Mouse (Mus musculus): ENCODE measurements around the gene Myo16. TPM values are rescaled to one million over a fixed set of nuclear protein-coding genes. Genes with fewer than 3 reads are reported as not detected.

Myo16 gene
- polyA plus RNA-seq, 1 experiment from 2014 or later: 2.0 TPM

- WGBS: 85% methylated on average over 9 of the region's 9 CpGs
- Histone ChIP-seq H3K4me3 (ENCODE audit: low read depth, low read length) (no peak overlapping the region), H3K9me3 (replicated peaks; ENCODE audit: control insufficient read depth, low read length) (no peaks in the 10 kb centered on the region), H3K4me1 (ENCODE audit: control insufficient read depth, insufficient read depth, low read length) (peaks cover 20% of the 10 kb centered on the region), H3K27ac (ENCODE audit: low read depth, low read length) (no peak overlapping the region), H3K9ac (ENCODE audit: low read length) (no peak overlapping the region), H3K27me3 (replicated peaks; ENCODE audit: control insufficient read depth, insufficient read depth, low read length) (no peaks in the 10 kb centered on the region), H3K36me3 (ENCODE audit: control insufficient read depth, insufficient read depth, low read length) (no peaks in the 10 kb centered on the region), H3K4me2 (ENCODE audit: low read length) (no peak overlapping the region)
- no peak for ATAC-seq
- DNase-seq (ENCODE audit: low spot score): no peak
These were observed 262.2 kb downstream of the Myo16 start for GRCm38 (mm10) chr8:10415885-10416284.

GRCm38 (mm10) chr8:10416806-10417205, 263.1 kb downstream of the Myo16 start:
- WGBS: 77% methylated on average over 12 of the region's 12 CpGs
- DNase-seq (ENCODE audit: low spot score) (no peak), ATAC-seq (no peak)
- H3K9ac ChIP-seq (ENCODE audit: low read length): no peak overlapping the region
- H3K4me3 ChIP-seq (ENCODE audit: low read depth, low read length): no peak overlapping the region
- H3K9me3 ChIP-seq (replicated peaks; ENCODE audit: control insufficient read depth, low read length): no peaks in the 10 kb centered on the region
- H3K27ac ChIP-seq (ENCODE audit: low read depth, low read length): no peak overlapping the region
- H3K36me3 ChIP-seq (ENCODE audit: control insufficient read depth, insufficient read depth, low read length): no peaks in the 10 kb centered on the region
- no peaks in the 10 kb centered on the region for H3K27me3 ChIP-seq (replicated peaks; ENCODE audit: control insufficient read depth, insufficient read depth, low read length)
- peaks cover 18% of the 10 kb centered on the region for H3K4me1 ChIP-seq (ENCODE audit: control insufficient read depth, insufficient read depth, low read length)
- H3K4me2 ChIP-seq (ENCODE audit: low read length): no peak overlapping the region

- Histone ChIP-seq H3K27ac (ENCODE audit: low read depth, low read length) (no peak overlapping the region), H3K4me2 (ENCODE audit: low read length) (no peak overlapping the region), H3K9me3 (replicated peaks; ENCODE audit: control insufficient read depth, low read length) (no peaks in the 10 kb centered on the region), H3K27me3 (replicated peaks; ENCODE audit: control insufficient read depth, insufficient read depth, low read length) (no peaks in the 10 kb centered on the region), H3K4me1 (ENCODE audit: control insufficient read depth, insufficient read depth, low read length) (peaks cover 18% of the 10 kb centered on the region), H3K36me3 (ENCODE audit: control insufficient read depth, insufficient read depth, low read length) (no peaks in the 10 kb centered on the region), H3K4me3 (ENCODE audit: low read depth, low read length) (no peak overlapping the region), H3K9ac (ENCODE audit: low read length) (no peak overlapping the region)
- WGBS: 93% methylated on average over 6 of the region's 6 CpGs
- DNase-seq (ENCODE audit: low spot score): no peak
- ATAC-seq: no peak
These were observed 263.6 kb downstream of the Myo16 start for GRCm38 (mm10) chr8:10417281-10417680.

- no peaks in the 10 kb centered on the region for H3K27me3 ChIP-seq (replicated peaks; ENCODE audit: control insufficient read depth, insufficient read depth, low read length)
- no peak overlapping the region for H3K4me3 ChIP-seq (ENCODE audit: low read depth, low read length)
- no peaks in the 10 kb centered on the region for H3K36me3 ChIP-seq (ENCODE audit: control insufficient read depth, insufficient read depth, low read length)
- no peak for DNase-seq (ENCODE audit: low spot score)
- H3K9me3 ChIP-seq (replicated peaks; ENCODE audit: control insufficient read depth, low read length): no peaks in the 10 kb centered on the region
- H3K9ac ChIP-seq (ENCODE audit: low read length): no peak overlapping the region
- ATAC-seq: no peak
- H3K4me1 ChIP-seq (ENCODE audit: control insufficient read depth, insufficient read depth, low read length): peaks cover 15% of the 10 kb centered on the region; the same call in 1 of the 2 replicates
- H3K27ac ChIP-seq (ENCODE audit: low read depth, low read length): no peak overlapping the region
- 91% methylated on average over 8 of the region's 8 CpGs for WGBS
- H3K4me2 ChIP-seq (ENCODE audit: low read length): no peak overlapping the region
These were observed 264.3 kb downstream of the Myo16 start for GRCm38 (mm10) chr8:10418013-10418412.

- H3K27ac ChIP-seq (ENCODE audit: low read depth, low read length): peak overlapping the region; percentile 49
- DNase-seq (ENCODE audit: low spot score): peak; percentile 78
- 19% methylated on average over 7 of the region's 7 CpGs for WGBS
These were observed 265.3 kb downstream of the Myo16 start for GRCm38 (mm10) chr8:10418971-10419370.

GRCm38 (mm10) chr8:10419726-10420125, 266.0 kb downstream of the Myo16 start:
- Histone ChIP-seq H3K4me3 (ENCODE audit: low read depth, low read length) (no peak overlapping the region), H3K9ac (ENCODE audit: low read length) (no peak overlapping the region), H3K4me2 (ENCODE audit: low read length) (no peak overlapping the region), H3K9me3 (replicated peaks; ENCODE audit: control insufficient read depth, low read length) (no peaks in the 10 kb centered on the region), H3K36me3 (ENCODE audit: control insufficient read depth, insufficient read depth, low read length) (no peaks in the 10 kb centered on the region), H3K4me1 (ENCODE audit: control insufficient read depth, insufficient read depth, low read length) (peaks cover 15% of the 10 kb centered on the region; the same call in 1 of the 2 replicates), H3K27ac (ENCODE audit: low read depth, low read length) (no peak overlapping the region; the same call in 1 of the 2 replicates), H3K27me3 (replicated peaks; ENCODE audit: control insufficient read depth, insufficient read depth, low read length) (no peaks in the 10 kb centered on the region)
- WGBS: 75% methylated on average over 4 of the region's 4 CpGs
- ATAC-seq (no peak), DNase-seq (ENCODE audit: low spot score) (no peak)

More at GRCm38 (mm10) chr8:10418971-10419370, 265.3 kb downstream of the Myo16 start:
- no peak overlapping the region for H3K4me3 ChIP-seq (ENCODE audit: low read depth, low read length)
- peak; percentile 84 for ATAC-seq
- H3K9ac ChIP-seq (ENCODE audit: low read length): no peak overlapping the region
- H3K9me3 ChIP-seq (replicated peaks; ENCODE audit: control insufficient read depth, low read length): no peaks in the 10 kb centered on the region
- H3K36me3 ChIP-seq (ENCODE audit: control insufficient read depth, insufficient read depth, low read length): no peaks in the 10 kb centered on the region
- no peak overlapping the region for H3K4me2 ChIP-seq (ENCODE audit: low read length)
- no peaks in the 10 kb centered on the region for H3K27me3 ChIP-seq (replicated peaks; ENCODE audit: control insufficient read depth, insufficient read depth, low read length)
- H3K4me1 ChIP-seq (ENCODE audit: control insufficient read depth, insufficient read depth, low read length): peaks cover 15% of the 10 kb centered on the region; the same call in 1 of the 2 replicates

- no peak for ATAC-seq
- Histone ChIP-seq H3K4me3 (ENCODE audit: low read depth, low read length) (no peak overlapping the region), H3K4me1 (ENCODE audit: control insufficient read depth, insufficient read depth, low read length) (peaks cover 15% of the 10 kb centered on the region; the same call in 1 of the 2 replicates), H3K27me3 (replicated peaks; ENCODE audit: control insufficient read depth, insufficient read depth, low read length) (no peaks in the 10 kb centered on the region), H3K36me3 (ENCODE audit: control insufficient read depth, insufficient read depth, low read length) (no peaks in the 10 kb centered on the region), H3K9me3 (replicated peaks; ENCODE audit: control insufficient read depth, low read length) (no peaks in the 10 kb centered on the region), H3K9ac (ENCODE audit: low read length) (no peak overlapping the region), H3K4me2 (ENCODE audit: low read length) (no peak overlapping the region), H3K27ac (ENCODE audit: low read depth, low read length) (no peak overlapping the region)
- WGBS: 80% methylated on average over 6 of the region's 6 CpGs
- no peak for DNase-seq (ENCODE audit: low spot score)
These were observed 266.8 kb downstream of the Myo16 start for GRCm38 (mm10) chr8:10420551-10420950.

- no peak for ATAC-seq
- H3K4me2 ChIP-seq (ENCODE audit: low read length): no peak overlapping the region
- H3K27ac ChIP-seq (ENCODE audit: low read depth, low read length): no peak overlapping the region
- no peak overlapping the region for H3K9ac ChIP-seq (ENCODE audit: low read length)
- H3K4me3 ChIP-seq (ENCODE audit: low read depth, low read length): no peak overlapping the region
- no peak for DNase-seq (ENCODE audit: low spot score)
- peaks cover 15% of the 10 kb centered on the region; the same call in 1 of the 2 replicates for H3K4me1 ChIP-seq (ENCODE audit: control insufficient read depth, insufficient read depth, low read length)
- H3K27me3 ChIP-seq (replicated peaks; ENCODE audit: control insufficient read depth, insufficient read depth, low read length): no peaks in the 10 kb centered on the region
- no peaks in the 10 kb centered on the region for H3K9me3 ChIP-seq (replicated peaks; ENCODE audit: control insufficient read depth, low read length)
- 86% methylated on average over 8 of the region's 9 CpGs for WGBS
- H3K36me3 ChIP-seq (ENCODE audit: control insufficient read depth, insufficient read depth, low read length): no peaks in the 10 kb centered on the region
These were observed 267.9 kb downstream of the Myo16 start for GRCm38 (mm10) chr8:10421516-10422090.

GRCm38 (mm10) chr8:10435492-10435891, 281.8 kb downstream of the Myo16 start:
- H3K27ac ChIP-seq (ENCODE audit: low read depth, low read length): no peak overlapping the region
- H3K9ac ChIP-seq (ENCODE audit: low read length): no peak overlapping the region
- no peak overlapping the region for H3K4me3 ChIP-seq (ENCODE audit: low read depth, low read length)
- WGBS: 91% methylated on average over 8 of the region's 8 CpGs
- H3K4me2 ChIP-seq (ENCODE audit: low read length): no peak overlapping the region
- no peaks in the 10 kb centered on the region for H3K27me3 ChIP-seq (replicated peaks; ENCODE audit: control insufficient read depth, insufficient read depth, low read length)
- peaks cover 11% of the 10 kb centered on the region for H3K4me1 ChIP-seq (ENCODE audit: control insufficient read depth, insufficient read depth, low read length)
- no peaks in the 10 kb centered on the region for H3K9me3 ChIP-seq (replicated peaks; ENCODE audit: control insufficient read depth, low read length)
- H3K36me3 ChIP-seq (ENCODE audit: control insufficient read depth, insufficient read depth, low read length): no peaks in the 10 kb centered on the region
- no peak for DNase-seq (ENCODE audit: low spot score)
- no peak for ATAC-seq
